Mouse (Mus musculus) spleen, adult 2 months (tissue): Measurements from ENCODE around the gene Tmem240. TPM values are rescaled to one million over a fixed set of nuclear protein-coding genes. Genes with fewer than 3 reads are reported as not detected.

Experiments
- DNase-seq, 2 experiments: peaks; one replicate each; pipeline versions ENCODE4 v3.0.0 to v3.0.0-alpha.2; 2012 to 2021; ENCODE audit warnings: low spot score in 2 of 2, low read depth in 1 of 2
- H3K27ac ChIP-seq: fragments of 200-500 bp; 2 replicates; pipeline ENCODE4 v1.5.1; 2012; ENCODE audit warnings: low read length, inconsistent platforms; ENCODE audit not compliant: insufficient read depth
- H3K27me3 ChIP-seq: fragments of 200-500 bp; 2 replicates; pipeline ENCODE4 v1.6.1; 2012; ENCODE audit warnings: mild to moderate bottlenecking, moderate library complexity, low read length, inconsistent platforms; ENCODE audit not compliant: control insufficient read depth, insufficient read depth
- H3K36me3 ChIP-seq: fragments of 200-500 bp; 2 replicates; pipeline ENCODE4 v1.6.1; 2012; ENCODE audit warnings: mild to moderate bottlenecking, low read length, inconsistent platforms; ENCODE audit not compliant: control insufficient read depth, insufficient read depth
- H3K4me1 ChIP-seq: fragments of 200-500 bp; 2 replicates; pipeline ENCODE4 v1.6.1; 2011; ENCODE audit warnings: inconsistent platforms; ENCODE audit not compliant: control insufficient read depth, insufficient read depth, insufficient read length
- H3K4me3 ChIP-seq: fragments of 200-500 bp; 2 replicates; pipeline ENCODE4 v1.5.1; 2011; ENCODE audit warnings: mild to moderate bottlenecking, inconsistent platforms; ENCODE audit not compliant: insufficient read depth, insufficient read length; ENCODE audit errors: extremely low read depth
- CTCF ChIP-seq: fragments of 200-500 bp; IDR thresholded peaks from 2 replicates; pipeline ENCODE4 v1.5.1; 2011; ENCODE audit warnings: mild to moderate bottlenecking, inconsistent platforms; ENCODE audit not compliant: insufficient read depth, insufficient read length, insufficient replicate concordance; ENCODE audit errors: extremely low read depth
- POLR2A ChIP-seq: fragments of 200-500 bp; IDR thresholded peaks from 2 replicates; pipeline ENCODE4 v1.6.1; 2011; ENCODE audit warnings: low read depth, low read length, inconsistent platforms
- WGBS: fragments of 180-500 bp; shearing (Covaris S2); methylation state at CpG from one replicate; pipeline ENCODE4 v1.1.7; 2018; 5-methylcytosine and 5-hydroxymethylcytosine counted together
- polyA plus RNA-seq: library from polyadenylated mRNA; depleted of rRNA; stranded (reverse); fragments of >200 nt; gene quantifications from 2 replicates; pipeline ENCODE4 v1.2.3, GENCODE M21; 2012

Tmem240 gene
- polyA plus RNA-seq, 1 experiment: 1.6 TPM

GRCm38 (mm10) chr4:155771706-155772105 lies 37.1 kb downstream of the Tmem240 start:
- no peak overlapping the region for H3K27ac ChIP-seq
- H3K4me3 ChIP-seq: no peak overlapping the region
- no peak for DNase-seq
- H3K36me3 ChIP-seq: no peaks in the 10 kb centered on the region
- no peaks in the 10 kb centered on the region for H3K27me3 ChIP-seq
- WGBS: 89% methylated on average over 2 of the region's 2 CpGs
- TF ChIP-seq CTCF (no peak), POLR2A (no peak)
- H3K4me1 ChIP-seq: peaks cover 17% of the 10 kb centered on the region

- 92% methylated on average over 13 of the region's 13 CpGs for WGBS
- Histone ChIP-seq H3K4me1 (peaks cover 17% of the 10 kb centered on the region), H3K27me3 (no peaks in the 10 kb centered on the region), H3K36me3 (no peaks in the 10 kb centered on the region), H3K4me3 (no peak overlapping the region), H3K27ac (no peak overlapping the region)
- TF ChIP-seq POLR2A: no peak
- TF ChIP-seq CTCF: no peak
- no peak for DNase-seq
These were observed 38.2 kb downstream of the Tmem240 start for GRCm38 (mm10) chr4:155772786-155773185.

GRCm38 (mm10) chr4:155773335-155774078 lies 38.9 kb downstream of the Tmem240 start:
- no peak for DNase-seq
- Histone ChIP-seq H3K4me1 (peaks cover 17% of the 10 kb centered on the region), H3K27ac (no peak overlapping the region), H3K36me3 (no peaks in the 10 kb centered on the region), H3K27me3 (no peaks in the 10 kb centered on the region), H3K4me3 (peak overlapping the region; percentile 10; the same call in 1 of the 2 replicates)
- WGBS: 54% methylated on average over 5 of the region's 5 CpGs
- TF ChIP-seq CTCF (no peak), POLR2A (no peak)

GRCm38 (mm10) chr4:155774280-155774754 lies 39.7 kb downstream of the Tmem240 start, which contains the start of gene Vwa1:
Gene Vwa1, minus strand, starts transcription at chr4:155774698.
- peak within 1 kb of the TSS; percentile 45 for H3K27ac ChIP-seq
- H3K4me1 ChIP-seq: peaks cover 17% of the 10 kb centered on the region
- TF ChIP-seq POLR2A: peak; percentile 1; the same call in 1 of the 2 replicates
- no peak for TF ChIP-seq CTCF
- 1% methylated on average over 35 of the region's 35 CpGs for WGBS
- no peaks in the 10 kb centered on the region for H3K27me3 ChIP-seq
- H3K4me3 ChIP-seq: peak within 1 kb of the TSS; percentile 28; the same call in 1 of the 2 replicates
- DNase-seq: peak; percentile 25 to 81
- no peaks in the 10 kb centered on the region for H3K36me3 ChIP-seq

GRCm38 (mm10) chr4:155774971-155775740 lies 40.6 kb downstream of the Tmem240 start:
- Histone ChIP-seq H3K27ac (peak overlapping the region; percentile 45), H3K4me1 (peaks cover 17% of the 10 kb centered on the region), H3K4me3 (no peak overlapping the region), H3K36me3 (no peaks in the 10 kb centered on the region), H3K27me3 (no peaks in the 10 kb centered on the region)
- DNase-seq: peak in 1 of 2 experiments; percentile 38
- 24% methylated on average over 9 of the region's 9 CpGs for WGBS
- TF ChIP-seq POLR2A: no peak
- TF ChIP-seq CTCF: no peak

GRCm38 (mm10) chr4:155775855-155776254 lies 41.3 kb downstream of the Tmem240 start:
- Histone ChIP-seq H3K4me3 (no peak overlapping the region), H3K27me3 (no peaks in the 10 kb centered on the region), H3K4me1 (peaks cover 13% of the 10 kb centered on the region), H3K27ac (peak overlapping the region; percentile 9), H3K36me3 (no peaks in the 10 kb centered on the region)
- WGBS: 80% methylated on average over 3 of the region's 3 CpGs
- DNase-seq: no peak
- TF ChIP-seq CTCF (no peak), POLR2A (no peak)
